Mouse (Mus musculus): ENCODE measurements around the gene Dcaf5. TPM values are rescaled to one million over a fixed set of nuclear protein-coding genes. Genes with fewer than 3 reads are reported as not detected.
A peak's percentile ranks its signal among the peaks of the same experiment; 100 is the strongest.

Dcaf5 gene
- polyA plus RNA-seq, 1 experiment, result 18.1 TPM

DNA sequence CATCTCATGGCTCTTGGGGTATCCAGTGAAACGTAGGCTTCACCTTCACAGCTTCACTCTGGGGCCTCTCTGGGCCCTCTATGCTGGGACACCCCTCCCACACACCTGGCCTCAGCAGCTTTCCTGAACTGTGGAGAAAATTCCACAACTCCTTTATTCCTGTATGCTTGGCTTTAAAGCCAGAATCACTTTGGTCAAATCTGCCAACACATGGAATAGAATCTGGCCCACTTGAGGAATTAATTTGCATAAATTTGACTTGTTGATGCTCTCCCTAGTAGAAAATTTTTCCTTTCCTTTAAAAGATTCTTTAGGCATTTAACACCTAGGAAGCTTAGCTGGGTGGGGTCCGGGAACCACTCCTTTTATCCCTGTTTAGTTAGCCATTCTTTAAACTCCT is 21.3 kb downstream of the Dcaf5 start:
- Histone ChIP-seq H3K27ac (ENCODE audit: insufficient read depth, low read depth, low read length) (no peak overlapping the region), H3K4me1 (ENCODE audit: control insufficient read depth, insufficient read depth, low read length) (no peaks in the 10 kb centered on the region), H3K4me3 (ENCODE audit: insufficient read depth, low read length) (no peak overlapping the region)
- TF ChIP-seq POLR2A (IDR thresholded peaks at IDR 0.05; ENCODE audit: borderline replicate concordance, low read depth, low read length) (no peak), CTCF (IDR thresholded peaks at IDR 0.05; ENCODE audit: low read depth, low read length) (no peak)

DNA sequence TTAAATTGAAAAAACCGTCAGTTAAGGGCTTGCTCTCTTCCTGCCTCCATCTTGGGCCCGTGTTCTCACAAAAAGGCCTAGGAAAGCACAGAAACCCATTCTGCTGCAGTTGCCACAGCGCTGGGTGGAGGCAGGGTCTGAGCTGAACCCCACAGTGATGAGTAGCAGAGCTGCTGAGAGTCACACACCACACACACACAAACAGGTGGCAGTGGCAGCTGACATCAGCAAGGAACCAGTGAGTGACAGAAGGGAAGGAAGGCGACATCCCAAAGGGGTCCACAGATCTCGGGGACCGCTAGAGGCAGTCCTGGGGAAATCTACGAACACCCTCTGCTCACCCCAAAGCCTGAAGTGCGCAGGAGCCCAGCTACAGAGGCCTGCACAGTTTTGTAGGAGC is 25.5 kb downstream of the Dcaf5 start:
- Histone ChIP-seq H3K4me3 (ENCODE audit: insufficient read depth, low read length) (no peak overlapping the region), H3K27ac (ENCODE audit: insufficient read depth, low read depth, low read length) (no peak overlapping the region), H3K4me1 (ENCODE audit: control insufficient read depth, insufficient read depth, low read length) (no peaks in the 10 kb centered on the region)
- TF ChIP-seq POLR2A (IDR thresholded peaks at IDR 0.05; ENCODE audit: borderline replicate concordance, low read depth, low read length), result no peak
- no peak for TF ChIP-seq CTCF (IDR thresholded peaks at IDR 0.05; ENCODE audit: low read depth, low read length)

DNA sequence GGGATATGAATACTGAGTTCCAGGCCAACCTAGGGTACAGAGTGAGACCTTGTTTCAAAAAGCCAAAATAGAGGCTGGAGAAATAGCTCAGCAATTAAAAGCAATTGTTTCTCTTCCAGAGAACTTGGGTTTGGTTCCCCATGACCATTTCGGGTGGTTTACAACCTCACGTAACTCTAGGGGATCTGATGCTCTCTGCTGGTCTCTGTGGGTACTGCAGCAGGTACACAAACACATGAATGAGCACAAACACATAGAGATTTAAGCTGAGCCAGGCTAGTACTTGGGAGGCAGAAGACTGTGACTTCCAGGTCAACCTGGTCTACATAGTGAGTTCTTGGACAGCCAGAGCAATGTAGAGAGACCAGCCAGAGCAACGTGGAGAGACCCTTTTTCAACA is 28.6 kb downstream of the Dcaf5 start:
- Histone ChIP-seq H3K4me1 (ENCODE audit: control insufficient read depth, insufficient read depth, low read length) (0 out of 2 replicates have a peak, but pooled peaks cover 4% of the 10 kb centered on the region), H3K4me3 (ENCODE audit: insufficient read depth, low read length) (no peak overlapping the region), H3K27ac (ENCODE audit: insufficient read depth, low read depth, low read length) (no peak overlapping the region)
- TF ChIP-seq POLR2A (IDR thresholded peaks at IDR 0.05; ENCODE audit: borderline replicate concordance, low read depth, low read length), result no peak
- TF ChIP-seq CTCF (IDR thresholded peaks at IDR 0.05; ENCODE audit: low read depth, low read length), result no peak

DNA sequence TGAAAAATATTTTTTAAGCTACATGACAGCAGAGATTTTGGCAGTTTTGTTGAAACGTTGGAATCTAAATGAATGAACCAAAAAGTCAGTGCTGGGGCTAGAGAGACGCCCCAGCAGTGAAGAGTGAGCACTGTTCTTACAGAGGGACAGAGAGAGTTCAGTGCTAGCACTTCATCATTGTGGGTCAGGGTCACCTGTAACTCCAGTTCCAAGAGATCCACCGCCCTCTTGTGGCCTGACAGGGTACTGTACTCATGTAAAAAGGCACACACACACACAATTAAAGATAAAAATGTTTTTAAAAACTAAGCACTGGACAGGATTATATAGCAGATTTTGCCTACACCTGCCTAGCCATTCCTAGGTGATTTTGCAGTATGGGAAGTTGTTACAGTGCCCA is 29.8 kb downstream of the Dcaf5 start:
- TF ChIP-seq CTCF (IDR thresholded peaks at IDR 0.05; ENCODE audit: low read depth, low read length), result peak; percentile 67; the same call in 1 of the 2 replicates
- no peak for TF ChIP-seq POLR2A (IDR thresholded peaks at IDR 0.05; ENCODE audit: borderline replicate concordance, low read depth, low read length)
- no peak overlapping the region for H3K4me3 ChIP-seq (ENCODE audit: insufficient read depth, low read length)
- H3K4me1 ChIP-seq (ENCODE audit: control insufficient read depth, insufficient read depth, low read length), result 0 out of 2 replicates have a peak, but pooled peaks cover 4% of the 10 kb centered on the region
- no peak overlapping the region for H3K27ac ChIP-seq (ENCODE audit: insufficient read depth, low read depth, low read length)

DNA sequence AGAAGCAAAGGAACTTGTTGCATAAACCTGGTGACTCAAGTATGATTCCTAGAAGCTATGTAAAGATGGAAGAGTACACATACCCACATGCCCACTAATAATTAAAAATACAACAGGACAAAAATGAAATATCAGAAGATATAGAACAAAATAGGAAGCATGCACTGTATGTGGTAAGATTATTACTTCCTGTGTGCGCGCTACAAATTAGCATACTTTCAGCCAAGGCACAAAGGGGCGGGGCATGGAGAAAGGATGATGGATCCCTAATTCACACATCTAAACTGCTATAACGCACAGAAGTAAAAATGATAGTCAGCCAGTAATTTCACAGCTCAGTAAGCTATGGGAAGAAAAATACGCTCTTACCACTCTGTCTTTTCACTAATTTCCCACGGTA is 32.3 kb downstream of the Dcaf5 start:
- 0 out of 2 replicates have a peak, but pooled peaks cover 4% of the 10 kb centered on the region for H3K4me1 ChIP-seq (ENCODE audit: control insufficient read depth, insufficient read depth, low read length)
- no peak overlapping the region for H3K27ac ChIP-seq (ENCODE audit: insufficient read depth, low read depth, low read length)
- H3K4me3 ChIP-seq (ENCODE audit: insufficient read depth, low read length), result no peak overlapping the region
- no peak for TF ChIP-seq CTCF (IDR thresholded peaks at IDR 0.05; ENCODE audit: low read depth, low read length)
- TF ChIP-seq POLR2A (IDR thresholded peaks at IDR 0.05; ENCODE audit: borderline replicate concordance, low read depth, low read length), result no peak

DNA sequence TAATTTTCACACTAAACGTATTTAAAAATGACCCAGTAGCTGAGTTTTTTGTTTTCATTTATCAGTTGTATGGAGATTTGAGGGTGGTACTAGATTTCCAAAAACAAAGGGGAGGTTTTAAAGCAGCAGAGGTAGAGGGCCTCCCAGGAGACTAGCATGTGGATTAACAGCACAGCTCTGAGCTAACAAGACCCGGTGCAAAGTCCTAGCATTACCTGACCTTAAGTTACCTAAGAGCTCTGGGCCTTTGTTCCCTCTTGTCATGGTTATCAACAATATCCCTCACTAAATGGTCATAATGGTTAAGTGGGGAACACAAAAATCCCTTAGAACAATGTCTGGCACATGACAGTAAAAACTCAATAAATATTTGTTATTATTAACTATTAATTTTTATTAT is 37.3 kb downstream of the Dcaf5 start:
- no peak for TF ChIP-seq CTCF (IDR thresholded peaks at IDR 0.05; ENCODE audit: low read depth, low read length)
- no peak for TF ChIP-seq POLR2A (IDR thresholded peaks at IDR 0.05; ENCODE audit: borderline replicate concordance, low read depth, low read length)
- Histone ChIP-seq H3K4me1 (ENCODE audit: control insufficient read depth, insufficient read depth, low read length) (0 out of 2 replicates have a peak, but pooled peaks cover 2% of the 10 kb centered on the region), H3K4me3 (ENCODE audit: insufficient read depth, low read length) (no peak overlapping the region), H3K27ac (ENCODE audit: insufficient read depth, low read depth, low read length) (no peak overlapping the region)

DNA sequence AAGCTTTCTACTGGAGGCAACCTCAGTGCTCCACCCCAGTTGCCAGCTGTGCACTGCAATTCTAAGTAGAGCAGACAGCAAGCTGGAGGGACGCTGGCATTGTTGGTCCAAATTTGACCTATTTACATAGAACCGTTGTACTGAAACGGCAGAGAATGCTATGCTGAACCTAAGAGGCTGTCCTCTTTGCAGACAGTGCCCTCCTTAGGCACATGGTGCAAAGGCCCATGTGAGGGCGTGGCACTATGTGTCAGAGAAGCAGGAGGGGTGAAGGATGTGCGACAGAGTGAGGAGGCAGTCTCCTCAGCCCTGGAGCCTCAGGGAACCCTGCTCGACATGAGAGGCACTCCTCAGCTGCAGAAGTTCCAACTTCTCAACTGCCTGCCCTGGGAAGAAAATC is 40.0 kb downstream of the Dcaf5 start:
- Histone ChIP-seq H3K27ac (ENCODE audit: insufficient read depth, low read depth, low read length) (no peak overlapping the region), H3K4me1 (ENCODE audit: control insufficient read depth, insufficient read depth, low read length) (no peaks in the 10 kb centered on the region), H3K4me3 (ENCODE audit: insufficient read depth, low read length) (no peak overlapping the region)
- no peak for TF ChIP-seq POLR2A (IDR thresholded peaks at IDR 0.05; ENCODE audit: borderline replicate concordance, low read depth, low read length)
- no peak for TF ChIP-seq CTCF (IDR thresholded peaks at IDR 0.05; ENCODE audit: low read depth, low read length)

DNA sequence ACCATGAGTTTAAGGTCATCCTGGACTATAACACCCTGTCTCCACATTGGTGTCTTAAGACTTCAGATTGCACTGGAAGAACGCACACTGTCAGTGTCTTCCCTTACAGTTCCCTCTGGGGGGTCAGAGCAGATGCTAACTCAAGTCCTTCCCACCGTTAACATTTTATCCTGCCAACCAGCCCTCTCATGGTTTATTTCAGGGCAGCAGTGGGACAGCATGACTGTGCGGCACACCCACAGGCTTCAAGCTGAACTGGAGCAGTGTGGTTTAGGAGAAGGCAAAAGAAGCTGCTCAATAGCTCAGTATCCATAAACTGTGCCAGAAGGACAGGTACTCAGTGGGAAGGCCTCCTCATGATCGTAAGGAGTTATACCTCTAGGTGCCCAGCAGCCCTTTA is 41.1 kb downstream of the Dcaf5 start:
- Histone ChIP-seq H3K4me3 (ENCODE audit: insufficient read depth, low read length) (no peak overlapping the region), H3K4me1 (ENCODE audit: control insufficient read depth, insufficient read depth, low read length) (no peaks in the 10 kb centered on the region), H3K27ac (ENCODE audit: insufficient read depth, low read depth, low read length) (no peak overlapping the region)
- TF ChIP-seq CTCF (IDR thresholded peaks at IDR 0.05; ENCODE audit: low read depth, low read length) (no peak), POLR2A (IDR thresholded peaks at IDR 0.05; ENCODE audit: borderline replicate concordance, low read depth, low read length) (no peak)

DNA sequence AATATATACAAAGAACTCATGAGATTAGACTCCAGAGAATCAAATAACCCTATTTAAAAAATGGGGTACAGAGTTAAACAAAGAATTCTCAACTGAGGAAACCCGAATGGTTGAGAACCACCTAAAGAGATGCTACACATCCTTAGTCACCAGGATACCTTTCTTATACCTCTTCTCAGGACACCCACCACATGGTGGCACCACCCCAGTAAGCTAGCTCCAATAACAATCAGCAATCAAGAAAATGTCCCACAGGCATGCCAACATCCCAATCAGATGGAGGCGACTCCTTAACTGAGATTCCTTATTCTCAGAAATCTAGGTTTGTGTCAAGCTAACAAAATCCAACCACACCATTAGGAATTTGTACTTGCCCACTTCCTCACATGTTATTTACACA is 42.4 kb downstream of the Dcaf5 start:
- no peaks in the 10 kb centered on the region for H3K4me1 ChIP-seq (ENCODE audit: control insufficient read depth, insufficient read depth, low read length)
- no peak overlapping the region for H3K4me3 ChIP-seq (ENCODE audit: insufficient read depth, low read length)
- TF ChIP-seq POLR2A (IDR thresholded peaks at IDR 0.05; ENCODE audit: borderline replicate concordance, low read depth, low read length), result no peak
- no peak for TF ChIP-seq CTCF (IDR thresholded peaks at IDR 0.05; ENCODE audit: low read depth, low read length)
- no peak overlapping the region for H3K27ac ChIP-seq (ENCODE audit: insufficient read depth, low read depth, low read length)

DNA sequence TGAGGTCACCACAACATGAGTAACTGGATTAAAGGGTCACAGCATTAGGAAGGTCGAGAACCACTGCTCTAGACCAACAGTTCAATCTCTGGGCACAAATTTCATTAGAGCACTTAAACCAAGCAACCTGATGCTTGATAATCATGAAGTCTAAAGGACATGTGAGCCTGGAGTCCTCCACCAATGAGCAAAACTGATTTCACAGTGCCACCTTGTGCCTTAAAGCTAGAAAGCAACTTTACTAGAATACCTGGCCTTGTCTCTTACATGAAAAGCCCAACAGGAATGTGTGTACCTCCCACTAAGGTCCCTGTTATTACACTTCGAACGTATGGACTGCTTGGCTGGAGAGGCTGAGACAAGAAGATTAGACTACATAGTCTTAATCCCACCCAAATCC is 47.0 kb downstream of the Dcaf5 start:
- Histone ChIP-seq H3K4me1 (ENCODE audit: control insufficient read depth, insufficient read depth, low read length) (peaks cover 3% of the 10 kb centered on the region), H3K27ac (ENCODE audit: insufficient read depth, low read depth, low read length) (no peak overlapping the region), H3K4me3 (ENCODE audit: insufficient read depth, low read length) (no peak overlapping the region)
- TF ChIP-seq POLR2A (IDR thresholded peaks at IDR 0.05; ENCODE audit: borderline replicate concordance, low read depth, low read length) (no peak), CTCF (IDR thresholded peaks at IDR 0.05; ENCODE audit: low read depth, low read length) (no peak)

DNA sequence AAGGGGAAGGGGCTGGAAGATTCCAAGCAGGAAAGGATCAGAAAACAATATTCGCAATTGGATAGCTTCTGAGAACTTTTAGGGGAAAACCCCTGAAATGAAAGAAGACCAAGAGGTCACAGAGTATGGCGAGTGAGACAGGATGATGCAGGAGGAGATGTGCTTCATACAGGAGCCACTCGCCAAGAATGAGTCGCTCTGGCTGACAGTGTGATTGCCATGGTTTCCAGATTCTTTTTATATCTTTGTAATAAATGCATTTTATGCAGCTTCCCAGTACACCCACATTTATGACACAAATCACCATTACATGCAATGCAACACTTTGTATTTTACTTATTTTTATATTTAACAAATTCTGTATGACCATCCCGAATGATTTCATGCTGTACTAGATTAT is 49.1 kb downstream of the Dcaf5 start:
- Histone ChIP-seq H3K4me1 (ENCODE audit: control insufficient read depth, insufficient read depth, low read length) (peaks cover 3% of the 10 kb centered on the region), H3K4me3 (ENCODE audit: insufficient read depth, low read length) (no peak overlapping the region), H3K27ac (ENCODE audit: insufficient read depth, low read depth, low read length) (no peak overlapping the region)
- TF ChIP-seq POLR2A (IDR thresholded peaks at IDR 0.05; ENCODE audit: borderline replicate concordance, low read depth, low read length) (no peak), CTCF (IDR thresholded peaks at IDR 0.05; ENCODE audit: low read depth, low read length) (no peak)

Measured in bone marrow macrophage, adult 2 months (primary cell).